Mouse (Mus musculus) forebrain, embryonic 15.5 days (tissue): ENCODE measurements around the gene Abhd2. TPM values are rescaled to one million over a fixed set of nuclear protein-coding genes. Genes with fewer than 3 reads are reported as not detected.
A peak's percentile ranks its signal among the peaks of the same experiment; 100 is the strongest.

Source experiments
- ATAC-seq: fragments of 200-750 bp; cut with Nextera tagmentation; replicated peaks from 2 replicates; pipeline ENCODE4 v1.8.0; 2017; ENCODE audit warnings: mild to moderate bottlenecking, moderate TSS enrichment, moderate library complexity
- H3K27ac ChIP-seq: fragments of 300-500 bp; sonication (generic); replicated peaks from 2 replicates; pipeline ENCODE4 v1.5.1; 2015; ENCODE audit warnings: mild to moderate bottlenecking, inconsistent platforms
- H3K27me3 ChIP-seq: fragments of 300-500 bp; sonication (generic); 2 replicates; pipeline ENCODE4 v1.6.1; 2015; ENCODE audit warnings: inconsistent platforms
- H3K36me3 ChIP-seq: fragments of 300-500 bp; sonication (generic); 2 replicates; pipeline ENCODE4 v1.6.1; 2015; ENCODE audit warnings: mild to moderate bottlenecking, inconsistent platforms
- H3K4me1 ChIP-seq: fragments of 300-500 bp; sonication (generic); 2 replicates; pipeline ENCODE4 v1.6.1; 2015; ENCODE audit warnings: inconsistent platforms
- H3K4me2 ChIP-seq: fragments of 300-500 bp; sonication (generic); replicated peaks from 2 replicates; pipeline ENCODE4 v1.6.1; 2015; ENCODE audit warnings: mild to moderate bottlenecking, inconsistent platforms
- H3K4me3 ChIP-seq: fragments of 300-500 bp; sonication (generic); 2 replicates; pipeline ENCODE4 v1.5.1; 2015; ENCODE audit warnings: mild to moderate bottlenecking, inconsistent platforms
- H3K9ac ChIP-seq: fragments of 300-500 bp; sonication (generic); replicated peaks from 2 replicates; pipeline ENCODE4 v1.6.1; 2015; ENCODE audit warnings: mild to moderate bottlenecking, inconsistent platforms
- H3K9me3 ChIP-seq: fragments of 300-500 bp; sonication (generic); 2 replicates; pipeline ENCODE4 v1.6.1; 2016; ENCODE audit warnings: inconsistent platforms
- WGBS: fragments of 180-500 bp; shearing (Covaris S2); methylation state at CpG from one replicate; pipeline ENCODE4 v1.1.7; 2015; ENCODE audit warnings: mixed read lengths; 5-methylcytosine and 5-hydroxymethylcytosine counted together
- polyA plus RNA-seq: library from polyadenylated mRNA; unstranded; fragments of >200 nt; fragmentation: Nextera tagmentation; extraction: Ambion mirVana; gene quantifications from 2 replicates; pipeline ENCODE4 v1.2.1, GENCODE M21; 2015

The Abhd2 gene
- polyA plus RNA-seq, 1 experiment from 2014 or later, result 24.0 TPM

- Histone ChIP-seq H3K4me1 (peaks cover 8% of the 10 kb centered on the region), H3K27me3 (no peaks in the 10 kb centered on the region), H3K27ac (peak overlapping the region; percentile 46), H3K4me2 (no peak overlapping the region), H3K36me3 (peaks cover 24% of the 10 kb centered on the region), H3K4me3 (no peak overlapping the region), H3K9me3 (no peaks in the 10 kb centered on the region), H3K9ac (no peak overlapping the region)
- WGBS, result 61% methylated on average over 13 of the region's 13 CpGs
- no peak; the same call in 1 of the 2 replicates for ATAC-seq
Observed at GRCm38 (mm10) chr7:79300432-79301151, 27.6 kb downstream of the Abhd2 start.

GRCm38 (mm10) chr7:79302145-79302544, 29.1 kb downstream of the Abhd2 start:
- H3K4me1 ChIP-seq, result peaks cover 7% of the 10 kb centered on the region; the same call in 1 of the 2 replicates
- no peak overlapping the region for H3K9ac ChIP-seq
- 90% methylated on average over 6 of the region's 6 CpGs for WGBS
- H3K4me3 ChIP-seq, result no peak overlapping the region
- no peak for ATAC-seq
- H3K36me3 ChIP-seq, result peaks cover 18% of the 10 kb centered on the region
- H3K27me3 ChIP-seq, result no peaks in the 10 kb centered on the region
- no peaks in the 10 kb centered on the region for H3K9me3 ChIP-seq
- H3K27ac ChIP-seq, result 0 out of 2 replicates have a peak overlapping the region, but pooled peaks have one; percentile 46
- no peak overlapping the region for H3K4me2 ChIP-seq

DNA sequence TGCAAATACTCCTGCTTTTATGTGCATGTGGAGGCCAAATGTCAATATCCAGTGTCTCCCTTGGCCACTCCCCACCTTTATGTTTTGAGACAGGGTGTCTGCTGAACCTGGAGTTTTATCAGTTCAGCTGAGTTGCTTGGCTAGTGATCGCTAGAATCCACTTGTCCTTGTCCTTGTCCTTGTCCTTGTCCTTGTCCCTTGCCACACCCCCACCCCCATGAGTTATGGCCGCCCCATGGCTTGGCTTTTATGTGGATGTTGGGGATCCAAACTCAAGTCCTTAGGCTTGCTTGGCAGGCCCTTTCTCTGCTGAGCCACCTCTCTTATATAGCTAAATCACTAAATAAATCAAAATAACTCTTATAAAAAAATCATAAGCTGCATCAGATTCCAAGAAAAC, 29.6 kb downstream of the Abhd2 start:
- no peak for ATAC-seq
- H3K27me3 ChIP-seq, result no peaks in the 10 kb centered on the region
- H3K4me2 ChIP-seq, result no peak overlapping the region
- H3K4me3 ChIP-seq, result no peak overlapping the region
- no peak overlapping the region; the same call in 1 of the 2 replicates for H3K27ac ChIP-seq
- H3K9me3 ChIP-seq, result no peaks in the 10 kb centered on the region
- 91% methylated on average over 2 of the region's 2 CpGs for WGBS
- peaks cover 7% of the 10 kb centered on the region; the same call in 1 of the 2 replicates for H3K4me1 ChIP-seq
- H3K9ac ChIP-seq, result no peak overlapping the region
- peaks cover 13% of the 10 kb centered on the region for H3K36me3 ChIP-seq

- peaks cover 7% of the 10 kb centered on the region for H3K4me1 ChIP-seq
- H3K9me3 ChIP-seq, result no peaks in the 10 kb centered on the region
- H3K9ac ChIP-seq, result no peak overlapping the region
- peaks cover 7% of the 10 kb centered on the region for H3K36me3 ChIP-seq
- ATAC-seq, result no peak
- H3K4me2 ChIP-seq, result no peak overlapping the region
- 59% methylated on average over 6 of the region's 6 CpGs for WGBS
- H3K27ac ChIP-seq, result no peak overlapping the region; the same call in 1 of the 2 replicates
- H3K27me3 ChIP-seq, result no peaks in the 10 kb centered on the region
- no peak overlapping the region for H3K4me3 ChIP-seq
Observed at GRCm38 (mm10) chr7:79303183-79303761, 30.3 kb downstream of the Abhd2 start.

DNA sequence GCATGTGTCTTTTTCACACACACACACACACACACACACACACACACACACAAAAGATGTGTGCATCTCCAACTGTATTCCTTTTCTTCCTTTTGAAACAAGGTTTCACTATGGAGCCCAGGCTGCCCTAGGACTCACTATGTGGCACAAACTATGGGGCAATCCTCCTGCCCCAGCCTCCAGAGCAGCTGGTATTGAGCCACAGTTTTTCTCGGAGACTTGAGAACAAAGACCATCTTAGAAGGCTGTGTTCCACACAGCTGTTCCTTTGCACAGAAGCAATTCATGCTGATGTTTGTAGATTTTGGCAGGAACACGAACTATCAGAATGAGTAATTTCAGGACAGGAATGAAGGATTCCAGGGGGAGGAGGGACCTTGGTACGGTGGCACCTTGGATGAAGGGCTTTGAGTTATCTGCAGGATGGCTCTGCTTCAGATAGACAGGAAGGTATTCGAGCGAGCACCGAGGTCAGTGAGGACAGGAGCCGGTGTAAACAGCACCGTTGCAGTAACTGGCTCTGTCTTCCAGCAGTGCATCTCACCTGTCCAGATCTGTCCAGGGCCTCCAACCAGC, 35.5 kb downstream of the Abhd2 start:
- ATAC-seq, result no peak
- Histone ChIP-seq H3K36me3 (no peaks in the 10 kb centered on the region), H3K27ac (no peak overlapping the region), H3K4me1 (peaks cover 43% of the 10 kb centered on the region), H3K9ac (no peak overlapping the region), H3K4me2 (no peak overlapping the region), H3K9me3 (no peaks in the 10 kb centered on the region), H3K4me3 (no peak overlapping the region), H3K27me3 (no peaks in the 10 kb centered on the region)
- 75% methylated on average over 8 of the region's 8 CpGs for WGBS

DNA sequence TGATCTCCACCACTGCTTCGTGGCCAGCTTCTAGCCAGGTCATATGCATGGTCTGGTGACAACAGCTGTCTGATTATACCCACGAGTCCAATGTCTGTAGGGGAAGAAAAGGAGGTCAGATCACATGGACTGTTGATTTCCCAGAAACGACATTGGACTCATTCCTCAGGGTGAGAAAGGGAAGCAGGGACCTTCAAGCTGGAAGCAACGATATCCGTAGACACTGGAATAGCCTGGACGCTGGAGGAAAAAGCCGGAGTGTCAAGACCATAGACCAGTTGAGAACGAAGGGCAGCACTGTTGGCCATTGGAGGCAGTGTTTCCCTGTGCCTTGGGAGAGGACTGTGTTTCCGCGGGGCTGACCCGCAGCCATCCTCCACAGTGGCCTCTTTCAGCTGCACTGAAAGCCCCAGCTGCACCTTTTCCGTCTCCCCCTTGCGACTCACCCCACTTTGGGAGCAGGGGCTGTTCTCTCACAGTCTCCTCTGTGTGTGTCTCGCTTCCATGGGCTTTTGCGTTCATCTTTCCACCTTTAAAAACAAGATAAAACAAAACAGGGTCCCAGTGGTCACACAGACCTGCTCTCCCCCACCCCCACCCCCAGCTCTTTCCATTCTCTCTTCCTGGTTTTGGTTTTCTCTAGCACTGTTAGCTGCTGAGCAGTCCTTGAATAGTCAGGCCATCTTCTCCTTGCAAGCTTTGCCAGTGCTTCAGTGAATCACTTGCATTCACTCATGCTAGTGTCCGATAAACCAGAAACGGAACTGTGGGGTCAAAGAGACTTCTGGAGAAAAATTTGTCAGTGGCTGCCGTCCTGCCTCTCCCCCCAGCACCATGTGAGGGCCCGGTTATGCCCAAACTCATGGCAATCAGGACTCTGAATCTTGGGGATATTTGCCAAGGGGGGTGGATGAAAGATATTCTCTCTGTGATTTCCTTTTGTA, 36.5 kb downstream of the Abhd2 start:
- H3K9ac ChIP-seq, result no peak overlapping the region; the same call in 1 of the 2 replicates
- H3K9me3 ChIP-seq, result no peaks in the 10 kb centered on the region
- no peak overlapping the region for H3K4me3 ChIP-seq
- 52% methylated on average over 19 of the region's 19 CpGs for WGBS
- no peaks in the 10 kb centered on the region for H3K36me3 ChIP-seq
- no peak overlapping the region for H3K4me2 ChIP-seq
- no peak for ATAC-seq
- no peaks in the 10 kb centered on the region for H3K27me3 ChIP-seq
- H3K4me1 ChIP-seq, result peaks cover 53% of the 10 kb centered on the region
- peak overlapping the region; percentile 35; the same call in 1 of the 2 replicates for H3K27ac ChIP-seq

DNA sequence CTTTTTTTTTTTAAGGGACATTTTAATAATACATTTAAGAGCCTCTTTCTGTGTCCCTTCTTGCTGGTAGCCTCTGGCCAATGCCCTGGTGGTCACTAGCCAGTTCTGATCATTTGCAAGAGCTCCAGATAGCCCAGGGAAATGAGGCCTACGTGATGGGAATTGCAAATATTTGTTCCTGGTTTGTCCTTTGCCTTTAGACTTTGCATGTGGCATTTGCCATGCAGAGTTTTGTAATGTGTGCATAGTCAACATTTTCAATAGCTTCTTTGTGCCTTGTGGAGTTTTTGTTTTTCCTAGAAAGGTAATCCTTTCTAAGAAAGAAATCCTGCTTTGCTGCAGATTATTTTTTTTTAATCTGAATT, 37.2 kb downstream of the Abhd2 start:
- H3K9me3 ChIP-seq, result no peaks in the 10 kb centered on the region
- 22% methylated on average over 1 of the region's 1 CpGs for WGBS
- no peak overlapping the region for H3K9ac ChIP-seq
- no peak overlapping the region for H3K4me2 ChIP-seq
- H3K27me3 ChIP-seq, result no peaks in the 10 kb centered on the region
- peaks cover 59% of the 10 kb centered on the region for H3K4me1 ChIP-seq
- no peaks in the 10 kb centered on the region for H3K36me3 ChIP-seq
- no peak for ATAC-seq
- no peak overlapping the region for H3K4me3 ChIP-seq
- 0 out of 2 replicates have a peak overlapping the region, but pooled peaks have one; percentile 35 for H3K27ac ChIP-seq

- peaks cover 73% of the 10 kb centered on the region for H3K4me1 ChIP-seq
- H3K4me3 ChIP-seq, result no peak overlapping the region
- no peaks in the 10 kb centered on the region for H3K9me3 ChIP-seq
- no peak overlapping the region for H3K4me2 ChIP-seq
- 95% methylated on average over 5 of the region's 5 CpGs for WGBS
- H3K27ac ChIP-seq, result 0 out of 2 replicates have a peak overlapping the region, but pooled peaks have one; percentile 5
- H3K36me3 ChIP-seq, result no peaks in the 10 kb centered on the region
- H3K27me3 ChIP-seq, result no peaks in the 10 kb centered on the region
- ATAC-seq, result no peak
- H3K9ac ChIP-seq, result no peak overlapping the region
Observed at GRCm38 (mm10) chr7:79311420-79311988, 38.5 kb downstream of the Abhd2 start.

DNA sequence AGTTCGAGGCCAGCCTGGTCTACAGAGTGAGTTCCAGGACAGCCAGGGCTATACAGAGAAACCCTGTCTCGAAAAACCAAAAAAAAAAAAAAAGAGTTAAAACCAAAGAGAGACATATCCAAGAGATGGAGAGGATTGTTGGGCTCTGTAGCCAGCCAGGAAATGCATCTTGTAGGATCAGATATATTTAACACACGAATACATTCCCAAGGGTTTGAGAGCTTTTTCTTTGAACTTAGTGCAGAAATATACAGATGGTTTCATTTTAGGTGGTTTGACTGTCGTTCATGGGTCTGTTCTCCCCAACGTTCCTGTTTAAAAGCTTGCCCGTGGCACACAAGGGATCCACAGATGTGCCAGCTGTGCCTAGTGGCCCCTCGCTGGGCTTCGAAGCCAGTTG, 39.2 kb downstream of the Abhd2 start:
- Histone ChIP-seq H3K27me3 (no peaks in the 10 kb centered on the region), H3K4me1 (peaks cover 79% of the 10 kb centered on the region), H3K9me3 (no peaks in the 10 kb centered on the region), H3K36me3 (no peaks in the 10 kb centered on the region), H3K27ac (peak overlapping the region; percentile 66), H3K4me2 (no peak overlapping the region), H3K4me3 (no peak overlapping the region), H3K9ac (no peak overlapping the region)
- WGBS, result 69% methylated on average over 8 of the region's 8 CpGs
- no peak for ATAC-seq

DNA sequence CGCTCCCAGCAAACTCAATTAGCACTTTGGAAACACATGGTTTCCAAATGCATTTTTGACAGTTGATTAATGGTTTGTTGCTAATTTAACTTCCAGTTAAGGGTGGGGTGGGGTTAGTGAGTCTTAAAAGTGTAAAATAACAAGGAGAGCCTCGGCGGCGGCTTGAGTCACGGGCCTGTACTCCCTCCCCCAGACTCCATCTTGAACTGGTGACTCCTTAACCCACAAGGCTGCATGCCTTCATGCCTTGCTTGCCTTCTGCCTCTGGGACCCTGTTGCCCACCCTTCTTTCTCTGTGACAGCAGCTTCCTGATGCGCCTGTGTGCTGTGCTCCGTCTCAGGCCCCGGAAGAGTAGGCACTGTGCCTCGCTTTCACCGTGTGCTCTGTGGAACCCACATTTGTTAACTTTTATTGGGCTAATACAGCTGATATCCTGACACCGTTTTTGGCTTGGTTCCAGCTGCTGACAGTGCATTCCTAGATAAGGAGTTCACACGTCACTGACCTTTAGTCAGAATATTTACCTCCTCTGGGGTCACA, 40.6 kb downstream of the Abhd2 start:
- H3K4me3 ChIP-seq, result no peak overlapping the region
- no peak overlapping the region for H3K4me2 ChIP-seq
- peak overlapping the region; percentile 66 for H3K27ac ChIP-seq
- H3K9ac ChIP-seq, result no peak overlapping the region
- H3K4me1 ChIP-seq, result peaks cover 89% of the 10 kb centered on the region
- WGBS, result 42% methylated on average over 12 of the region's 12 CpGs
- no peaks in the 10 kb centered on the region for H3K9me3 ChIP-seq
- H3K36me3 ChIP-seq, result no peaks in the 10 kb centered on the region
- no peaks in the 10 kb centered on the region for H3K27me3 ChIP-seq
- peak; percentile 41 for ATAC-seq

GRCm38 (mm10) chr7:79314517-79314916, 41.5 kb downstream of the Abhd2 start:
- no peaks in the 10 kb centered on the region for H3K27me3 ChIP-seq
- no peak overlapping the region for H3K4me3 ChIP-seq
- ATAC-seq, result no peak
- WGBS, result 83% methylated on average over 5 of the region's 5 CpGs
- no peak overlapping the region for H3K4me2 ChIP-seq
- no peak overlapping the region for H3K9ac ChIP-seq
- peaks cover 81% of the 10 kb centered on the region for H3K4me1 ChIP-seq
- no peaks in the 10 kb centered on the region for H3K9me3 ChIP-seq
- H3K27ac ChIP-seq, result peak overlapping the region; percentile 21; the same call in 1 of the 2 replicates
- H3K36me3 ChIP-seq, result no peaks in the 10 kb centered on the region
